ENCODE assay signal across 8 mouse cellular contexts in the genomic region with DNA sequence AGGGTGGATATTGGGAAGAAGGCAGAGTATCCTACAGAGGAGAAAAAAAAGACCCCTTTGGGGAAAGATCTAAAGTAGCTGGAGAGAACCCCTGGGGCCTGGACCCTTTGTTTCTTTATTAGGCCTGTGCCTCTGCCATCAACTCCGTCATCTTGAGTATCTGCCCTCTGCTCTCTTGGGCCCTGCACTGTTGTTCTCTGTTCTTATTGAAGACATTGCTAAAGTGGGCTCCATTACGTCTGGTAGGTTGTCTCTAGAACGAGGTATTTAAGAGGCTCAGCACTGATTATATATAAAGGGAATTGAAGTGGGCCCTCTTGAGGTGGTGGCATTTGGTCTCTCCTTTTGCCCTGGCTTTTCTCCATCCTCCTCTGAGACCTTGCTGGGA. TPM values are rescaled to one million over a fixed set of nuclear protein-coding genes. Genes with fewer than 3 reads are reported as not detected.
DNase-seq lines count a peak whose midpoint lies in the region; ATAC-seq and TF ChIP-seq lines count a peak whose summit lies in the region.

No protein-coding gene starts in this region.

- H3ac ChIP-seq in myocyte (ENCODE audit: control insufficient read depth, insufficient read length) = peak overlapping the region; percentile 39

- peaks cover 10% of the 10 kb centered on the region for H3K4me1 ChIP-seq in embryonic facial prominence, embryonic 13.5 days
- no peaks in the 10 kb centered on the region for H3K4me1 ChIP-seq in hindbrain, embryonic 11.5 days (replicated peaks; ENCODE audit: control insufficient read depth, insufficient read depth, low read length)
- peaks cover 8% of the 10 kb centered on the region for H3K4me1 ChIP-seq in limb, embryonic 15.5 days

- ATAC-seq in cerebellum, adult (ENCODE audit: insufficient number of reproducible peaks, low FRiP score, low TSS enrichment) = 0 out of 2 replicates have a peak, but pooled peaks have one; percentile 7
- ATAC-seq in embryonic facial prominence, embryonic 13.5 days (ENCODE audit: insufficient number of reproducible peaks, insufficient read depth, low FRiP score, low TSS enrichment, low read depth) = no peak
- peak; percentile 39 for ATAC-seq in hindbrain, embryonic 11.5 days (ENCODE audit: low FRiP score)
- peak; percentile 10; the same call in 1 of the 2 replicates for ATAC-seq in limb, embryonic 15.5 days (ENCODE audit: insufficient number of reproducible peaks, low FRiP score, low TSS enrichment, low read depth)

- H3K36me3 ChIP-seq in embryonic facial prominence, embryonic 13.5 days = peaks cover 15% of the 10 kb centered on the region
- no peaks in the 10 kb centered on the region for H3K36me3 ChIP-seq in hindbrain, embryonic 11.5 days (ENCODE audit: control insufficient read depth, insufficient read depth, low read length)
- H3K36me3 ChIP-seq in limb, embryonic 15.5 days = peaks cover 8% of the 10 kb centered on the region
- H3K36me3 ChIP-seq in myocyte (ENCODE audit: control insufficient read depth, insufficient read depth) = no peaks in the 10 kb centered on the region

- 3% methylated on average over 3 of the region's 3 CpGs for WGBS in embryonic facial prominence, embryonic 13.5 days
- WGBS in hindbrain, embryonic 11.5 days = 3% methylated on average over 3 of the region's 3 CpGs
- under 1% methylated on average over 3 of the region's 3 CpGs for whole genome bisulfite sequencing in limb, embryonic 15.5 days

- H3K79me2 ChIP-seq in myocyte (ENCODE audit: control insufficient read depth, insufficient read depth) = no peaks in the 10 kb centered on the region

- peak overlapping the region; percentile 89 for H3K27ac ChIP-seq in embryonic facial prominence, embryonic 13.5 days
- peak overlapping the region; percentile 73; the same call in 1 of the 2 replicates for H3K27ac ChIP-seq in hindbrain, embryonic 11.5 days (ENCODE audit: low read depth, low read length)
- peak overlapping the region; percentile 86; the same call in 1 of the 2 replicates for H3K27ac ChIP-seq in limb, embryonic 15.5 days

- peak overlapping the region; percentile 77 for H3K4me2 ChIP-seq in embryonic facial prominence, embryonic 13.5 days
- peak overlapping the region; percentile 63 for H3K4me2 ChIP-seq in hindbrain, embryonic 11.5 days (replicated peaks; ENCODE audit: low read depth, low read length)
- peak overlapping the region; percentile 53 for H3K4me2 ChIP-seq in limb, embryonic 15.5 days
- peak overlapping the region; percentile 90 for H3K4me2 ChIP-seq in myocyte (ENCODE audit: low read depth)

- no peak for DNase-seq in cerebellum, postnatal 4 days (ENCODE audit: low spot score in 2 of 2)
- DNase-seq in ES-CJ7 (ENCODE audit: low read depth, low spot score) = peak; percentile 15
- peak; percentile 29 for DNase-seq in hindbrain, embryonic 11.5 days (ENCODE audit: low spot score)
- DNase-seq in right cerebral cortex, postnatal 4 days = no peak

- peak overlapping the region; percentile 70 for H3K4me3 ChIP-seq in embryonic facial prominence, embryonic 13.5 days
- peak overlapping the region; percentile 73 for H3K4me3 ChIP-seq in hindbrain, embryonic 11.5 days (ENCODE audit: low read depth, low read length)
- H3K4me3 ChIP-seq in limb, embryonic 15.5 days = peak overlapping the region; percentile 76
- H3K4me3 ChIP-seq in myocyte = peak overlapping the region; percentile 77

- peak overlapping the region; percentile 86 for H3K9ac ChIP-seq in embryonic facial prominence, embryonic 13.5 days
- H3K9ac ChIP-seq in hindbrain, embryonic 11.5 days (ENCODE audit: low read depth, low read length) = peak overlapping the region; percentile 85
- peak overlapping the region; percentile 52 for H3K9ac ChIP-seq in limb, embryonic 15.5 days

- TF ChIP-seq POLR2A in myocyte (IDR thresholded peaks at IDR 0.05; ENCODE audit: insufficient read length, low read depth) = no peak

- no peaks in the 10 kb centered on the region for H3K9me3 ChIP-seq in embryonic facial prominence, embryonic 13.5 days
- no peaks in the 10 kb centered on the region for H3K9me3 ChIP-seq in hindbrain, embryonic 11.5 days (ENCODE audit: control insufficient read depth, low read length)
- no peaks in the 10 kb centered on the region for H3K9me3 ChIP-seq in limb, embryonic 15.5 days

- H3K27me3 ChIP-seq in embryonic facial prominence, embryonic 13.5 days = no peaks in the 10 kb centered on the region
- H3K27me3 ChIP-seq in hindbrain, embryonic 11.5 days (ENCODE audit: control insufficient read depth, insufficient read depth, low read length) = no peaks in the 10 kb centered on the region
- H3K27me3 ChIP-seq in limb, embryonic 15.5 days = no peaks in the 10 kb centered on the region
- no peaks in the 10 kb centered on the region for H3K27me3 ChIP-seq in myocyte (ENCODE audit: control insufficient read depth, insufficient read depth, insufficient read length)

TF ChIP-seq in myocyte, 11 proteins besides CTCF, POLR2A, EP300 and RAD21:
- TF ChIP-seq MYOD1 (IDR thresholded peaks at IDR 0.05; ENCODE audit: control insufficient read depth in 1 of 3, insufficient read length in 2 of 3, low read depth in 2 of 3) = no peak
- TF ChIP-seq REST (IDR thresholded peaks at IDR 0.05; ENCODE audit: insufficient read depth, insufficient read length) = no peak
- TF ChIP-seq E2F4 (IDR thresholded peaks at IDR 0.05; ENCODE audit: insufficient read depth) = no peak
- no peak for TF ChIP-seq POLR2AphosphoS2 (IDR thresholded peaks at IDR 0.05; ENCODE audit: insufficient read length, low read depth)
- TF ChIP-seq USF1 (IDR thresholded peaks at IDR 0.05; ENCODE audit: low read depth) = no peak
- TF ChIP-seq TCF3 (IDR thresholded peaks at IDR 0.05; ENCODE audit: insufficient read length, low read depth) = no peak
- TF ChIP-seq SRF (IDR thresholded peaks at IDR 0.05; ENCODE audit: control insufficient read depth, insufficient read length, low read depth) = no peak
- TF ChIP-seq TCF12 (IDR thresholded peaks at IDR 0.05; ENCODE audit: insufficient read depth, poor library complexity, severe bottlenecking) = no peak
- no peak for TF ChIP-seq CEBPB (IDR thresholded peaks at IDR 0.05; ENCODE audit: insufficient read depth, poor library complexity, severe bottlenecking)
- no peak for TF ChIP-seq MAX (IDR thresholded peaks at IDR 0.05; ENCODE audit: low read depth)
- TF ChIP-seq MYOG (IDR thresholded peaks at IDR 0.05; ENCODE audit: control insufficient read depth in 1 of 3, insufficient read depth in 1 of 3, insufficient read length in 2 of 3, low read depth in 2 of 3) = no peak

RNA-seq across cellular contexts. Expression of a gene that starts 0.6 kb away (rescaled TPM):
- polyA plus RNA-seq in embryonic facial prominence, embryonic 13.5 days (2015; fragmentation: Nextera tagmentation; extraction: Ambion mirVana) = 38.6 and 43.7 TPM in 2 replicates
- 33.8 and 34.3 TPM in 2 replicates for polyA plus RNA-seq in hindbrain, embryonic 11.5 days (2014; fragmentation: Nextera tagmentation; extraction: Ambion mirVana)
- 30.5 and 32.9 TPM in 2 replicates for polyA plus RNA-seq in limb, embryonic 15.5 days (2015; fragmentation: Nextera tagmentation; extraction: Ambion mirVana)
- 8.5 TPM for polyA plus RNA-seq in myocyte (2012; fragmentation: generic; extraction: Trizol)

RNA-seq across cellular contexts. Expression of a gene that starts 25.9 kb away (rescaled TPM):
- 77.8 and 87.4 TPM in 2 replicates for polyA plus RNA-seq in embryonic facial prominence, embryonic 13.5 days (2015; fragmentation: Nextera tagmentation; extraction: Ambion mirVana)
- 96.5 and 97.5 TPM in 2 replicates for polyA plus RNA-seq in hindbrain, embryonic 11.5 days (2014; fragmentation: Nextera tagmentation; extraction: Ambion mirVana)
- 59.5 and 67.0 TPM in 2 replicates for polyA plus RNA-seq in limb, embryonic 15.5 days (2015; fragmentation: Nextera tagmentation; extraction: Ambion mirVana)
- polyA plus RNA-seq in myocyte (2012; fragmentation: generic; extraction: Trizol) = 12.3 TPM

Comparison
In these comparisons a context has a peak if more than half of its experiments do, and no peak if none do; other contexts are left out.
1. DNase-seq: peak in ES-CJ7 (single experiment) and hindbrain, embryonic 11.5 days (single experiment); none in cerebellum, postnatal 4 days (0 of 2) and right cerebral cortex, postnatal 4 days (single experiment).
2. Peak in every context shown above with its lines, with median percentiles within 50 percentile points of each other: H3K27ac ChIP-seq, H3K4me2 ChIP-seq, H3K4me3 ChIP-seq and H3K9ac ChIP-seq.